Mouse (Mus musculus): ENCODE results near the gene Wipi1. TPM values are rescaled to one million over a fixed set of nuclear protein-coding genes. Genes with fewer than 3 reads are reported as not detected.
"Not testable (repeated sequence)": the region's sequence is repeated elsewhere in the genome, so short reads cannot be mapped to it uniquely, and the experiment has no call there.

The Wipi1 gene
- total RNA-seq (2021) = 10 to 100 TPM; 71.1 to 86.4 TPM
- long read RNA-seq, experiment 1, transcript Wipi1-201 (12 exons, 3,338 nt) = minor isoform, 9 of 44 reads
- long read RNA-seq, experiment 1, transcript Wipi1-202 (13 exons, 2,050 nt) = major isoform, 24 of 44 reads
- long read RNA-seq, experiment 1, partial matches to known transcripts = 8 of 44 reads
- long read RNA-seq, experiment 1, other reads (novel, unspliced or antisense) = 3 of 44 reads
- long read RNA-seq, experiment 2, transcript Wipi1-202 (13 exons, 2,050 nt) = major isoform, 29 of 48 reads
- long read RNA-seq, experiment 2, transcript Wipi1-201 (12 exons, 3,338 nt) = minor isoform, 9 of 48 reads
- long read RNA-seq, experiment 2, partial matches to known transcripts = 7 of 48 reads
- long read RNA-seq, experiment 2, other reads (novel, unspliced or antisense) = 3 of 48 reads

DNA sequence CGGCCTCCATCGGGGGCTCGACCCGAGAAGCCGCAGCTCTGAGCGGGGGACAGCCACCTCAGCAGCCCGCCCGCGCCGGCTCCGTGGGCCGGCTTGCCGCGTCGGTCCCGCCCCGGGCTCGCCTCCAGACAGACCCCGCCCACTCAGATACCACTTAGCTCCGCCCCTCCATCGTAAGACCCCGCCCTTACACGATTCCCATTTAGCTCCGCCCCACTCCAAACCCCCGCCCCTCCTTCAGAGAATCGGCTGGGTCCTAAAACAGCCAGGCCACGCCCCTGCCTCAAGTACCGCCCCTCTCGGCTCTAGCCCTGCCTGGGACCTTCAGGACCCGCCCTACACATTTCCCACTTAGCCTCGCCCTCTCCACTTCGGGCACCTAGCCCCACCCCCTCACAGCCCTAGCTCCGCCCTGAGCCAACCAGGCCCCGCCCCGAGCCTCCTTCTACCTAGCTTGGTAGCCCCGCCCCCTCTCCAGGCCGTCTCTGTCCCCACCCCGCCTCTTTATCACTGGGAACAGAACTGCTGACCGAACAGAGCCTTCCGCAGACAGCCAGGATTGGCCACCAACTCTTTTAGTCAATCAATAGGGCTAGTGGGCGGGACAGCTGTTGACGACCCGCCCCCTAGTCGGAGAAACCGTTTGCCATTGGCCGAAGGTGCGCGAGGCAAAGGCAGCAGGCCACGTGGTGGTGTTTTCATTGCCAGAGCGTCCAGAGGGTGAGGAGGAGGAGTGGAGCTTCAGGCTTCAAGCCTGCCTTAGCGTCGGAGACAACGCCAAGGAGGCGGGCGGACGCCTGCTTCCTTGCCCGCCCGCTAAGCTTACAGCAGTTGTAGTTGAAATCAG is at the start of gene Wipi1:
TSS of gene Wipi1 (minus strand) at position 665 of the 847 bp plus-strand sequence.
- DNase-seq (ENCODE audit: low spot score in 2 of 2) = peak; percentile 96 to 99

DNA sequence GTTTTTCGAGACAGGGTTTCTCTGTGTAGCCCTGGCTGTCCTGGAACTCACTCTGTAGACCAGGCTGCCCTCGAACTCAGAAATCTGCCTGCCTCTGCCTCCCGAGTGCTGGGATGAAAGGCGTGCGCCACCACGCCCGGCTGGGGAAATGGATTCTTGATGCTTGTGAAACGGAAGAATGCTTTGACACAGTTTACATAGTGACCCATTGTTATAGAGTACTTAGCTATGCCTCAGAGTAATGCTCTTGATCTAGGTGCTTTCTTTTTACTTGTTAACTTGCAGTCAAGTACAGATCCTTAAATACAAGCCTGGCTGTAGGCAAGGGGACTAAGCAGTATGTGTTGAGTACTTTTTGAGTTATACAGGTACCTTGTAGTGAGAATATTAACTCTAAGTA is 48.8 kb upstream of the Wipi1 start:
- not testable (repeated sequence) for DNase-seq (ENCODE audit: low spot score in 2 of 2)

DNA sequence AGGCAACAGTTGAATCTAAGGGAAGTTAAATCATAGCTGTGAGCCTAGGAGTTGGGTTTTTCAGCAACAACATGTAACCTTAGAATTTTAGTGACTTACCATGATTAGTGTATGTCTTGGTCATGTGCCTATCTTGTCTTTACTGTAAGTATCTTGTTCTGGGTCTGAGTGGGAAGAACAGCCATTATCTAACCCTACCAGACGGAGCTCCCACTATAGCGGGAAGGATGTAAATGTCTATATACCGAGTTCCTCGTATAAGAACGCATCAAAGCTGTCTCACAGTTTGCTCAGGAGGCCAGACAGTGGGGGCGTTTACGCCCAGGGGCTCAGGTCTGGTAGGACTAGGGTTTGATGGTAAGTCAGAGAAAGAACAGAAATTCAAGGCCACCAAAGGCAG is 44.5 kb upstream of the Wipi1 start:
- DNase-seq (ENCODE audit: low spot score in 2 of 2) = no peak

DNA sequence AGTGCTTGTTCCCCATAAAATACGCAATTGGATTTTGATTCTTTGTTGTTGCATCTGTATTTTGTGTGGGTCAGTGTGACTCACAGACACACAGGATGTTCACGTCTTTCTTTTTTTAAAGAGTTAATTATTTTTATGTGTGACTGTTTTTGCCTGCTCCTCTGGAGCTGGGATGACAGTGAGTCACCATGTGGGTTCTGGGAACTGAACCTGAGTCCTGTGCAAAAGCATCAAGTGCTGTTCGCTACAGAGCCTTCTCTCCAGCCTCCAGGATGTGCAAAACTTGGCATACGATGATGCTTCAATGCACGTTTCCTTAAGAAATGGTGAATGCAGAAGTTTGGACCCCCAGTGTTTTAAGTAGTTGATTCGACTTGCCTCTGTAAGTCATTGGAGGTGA is 42.8 kb upstream of the Wipi1 start:
- no peak for DNase-seq (ENCODE audit: low spot score in 2 of 2)

GRCm38 (mm10) chr11:109653201-109653600 is 41.4 kb upstream of the Wipi1 start:
- DNase-seq (ENCODE audit: low spot score in 2 of 2) = no peak

- no peak for DNase-seq (ENCODE audit: low spot score in 2 of 2)
These were observed 40.7 kb upstream of the Wipi1 start for GRCm38 (mm10) chr11:109652505-109652904.

DNA sequence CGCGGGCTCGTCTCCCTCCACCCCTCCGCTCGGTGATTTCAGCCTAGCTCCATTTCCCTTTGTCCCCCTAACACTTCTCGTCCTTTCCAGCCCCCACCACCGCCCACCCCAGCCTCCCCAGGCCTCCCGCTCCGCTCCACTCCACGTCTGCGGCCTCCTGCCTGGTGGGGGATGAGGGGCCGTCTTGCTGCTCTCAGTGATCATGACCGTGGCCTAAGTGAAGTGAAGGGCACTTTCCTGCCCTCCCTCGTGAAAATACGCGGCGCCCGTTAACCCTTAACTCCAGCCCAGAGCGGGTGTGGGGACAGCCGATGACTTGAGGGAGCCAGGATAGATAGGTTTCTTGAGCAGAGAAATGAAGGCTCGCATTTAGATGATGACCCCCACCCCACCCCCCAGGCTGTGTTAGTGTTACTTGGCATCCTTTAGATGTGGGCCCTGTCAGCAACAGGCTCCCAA is 39.8 kb upstream of the Wipi1 start:
- DNase-seq (ENCODE audit: low spot score in 2 of 2) = peak in 1 of 2 experiments; percentile 30

DNA sequence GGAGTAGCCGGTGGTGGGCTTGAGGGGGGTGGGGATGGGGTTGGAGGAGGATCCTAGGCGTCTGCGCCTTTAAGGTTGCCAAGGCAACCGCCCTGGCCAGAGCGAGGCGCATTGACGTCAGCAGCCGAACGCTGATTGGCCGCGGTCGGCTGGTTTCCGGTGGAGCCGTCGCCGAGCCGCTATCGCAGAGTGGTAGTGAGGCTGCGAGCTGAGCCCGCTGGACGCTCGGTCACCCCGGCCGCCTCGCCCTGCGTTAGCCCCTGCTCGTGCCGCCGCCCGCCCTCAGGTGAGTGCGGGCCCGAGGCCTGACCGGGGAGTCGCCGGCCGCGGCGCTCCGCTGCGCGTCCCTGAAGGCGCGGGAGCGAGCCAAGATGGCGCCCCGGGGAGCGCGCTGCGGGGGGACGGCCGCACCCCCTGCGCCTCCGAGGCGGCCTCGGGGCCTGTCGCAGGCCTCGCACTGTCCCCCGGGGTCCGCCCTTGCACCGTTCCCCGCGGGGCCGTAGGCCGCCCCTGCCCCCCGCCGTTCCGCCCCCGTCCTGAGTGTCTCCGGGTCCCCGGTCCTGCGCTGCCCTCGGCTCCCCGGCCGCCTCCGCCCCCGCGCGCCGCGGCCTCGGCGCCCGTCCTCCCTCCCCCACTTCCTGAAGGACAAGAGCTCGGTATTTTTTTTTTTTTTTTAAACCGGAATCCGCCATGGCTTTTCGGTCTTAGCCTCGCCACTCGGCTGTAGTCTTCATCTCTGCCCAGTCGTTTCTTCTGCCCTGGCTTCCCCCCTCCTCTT is 39.2 kb upstream of the Wipi1 start:
- peak; percentile 84 to 93 for DNase-seq (ENCODE audit: low spot score in 2 of 2)

DNA sequence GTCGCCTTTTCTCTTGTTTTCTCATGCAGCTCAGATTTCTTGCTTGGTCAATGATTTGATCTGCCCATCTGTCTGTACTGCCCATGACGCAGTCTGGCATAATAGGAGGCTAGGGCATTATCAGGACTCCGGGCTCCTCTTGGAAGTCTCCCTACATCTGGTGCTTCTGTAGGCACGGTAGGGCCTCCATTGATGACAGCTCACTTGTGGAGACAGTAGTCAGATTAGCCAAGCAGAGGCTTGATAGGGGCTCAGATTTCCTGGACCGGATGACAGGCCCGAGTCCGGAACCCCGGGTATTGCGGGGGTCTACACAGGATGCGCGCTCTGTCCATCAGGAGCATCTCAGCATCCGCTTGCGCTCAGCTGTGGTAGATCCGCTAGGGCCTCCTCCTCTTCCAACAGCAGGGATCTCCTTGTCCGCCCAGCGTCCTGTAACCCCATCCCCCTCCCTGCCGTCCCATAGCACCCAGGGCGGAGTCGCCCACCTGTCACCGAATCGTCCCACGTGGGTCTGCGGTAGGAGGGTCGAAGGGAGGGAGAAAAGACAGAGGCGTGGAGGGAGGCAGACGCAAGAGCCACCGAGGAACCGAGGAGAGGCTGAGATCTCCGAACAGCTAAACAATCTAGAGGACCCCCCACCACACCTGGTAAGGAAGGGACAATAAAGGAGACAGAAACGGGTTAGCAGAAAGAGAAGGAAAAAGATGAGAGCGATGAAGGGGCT is 38.4 kb upstream of the Wipi1 start:
- DNase-seq (ENCODE audit: low spot score in 2 of 2) = peak; percentile 45 to 77

GRCm38 (mm10) chr11:109649206-109649605 is 37.4 kb upstream of the Wipi1 start, which contains the start of gene Prkar1a:
TSS of gene Prkar1a (plus strand) at chr11:109649405.
- no peak for DNase-seq (ENCODE audit: low spot score in 2 of 2)

- DNase-seq (ENCODE audit: low spot score in 2 of 2) = peak in 1 of 2 experiments; percentile 61
These were observed 36.7 kb upstream of the Wipi1 start for GRCm38 (mm10) chr11:109648510-109648909.

GRCm38 (mm10) chr11:109641498-109642222 is 29.9 kb upstream of the Wipi1 start:
- no peak for DNase-seq (ENCODE audit: low spot score in 2 of 2)

GRCm38 (mm10) chr11:109635871-109636395 is 24.2 kb upstream of the Wipi1 start:
- no peak for DNase-seq (ENCODE audit: low spot score in 2 of 2)

DNA sequence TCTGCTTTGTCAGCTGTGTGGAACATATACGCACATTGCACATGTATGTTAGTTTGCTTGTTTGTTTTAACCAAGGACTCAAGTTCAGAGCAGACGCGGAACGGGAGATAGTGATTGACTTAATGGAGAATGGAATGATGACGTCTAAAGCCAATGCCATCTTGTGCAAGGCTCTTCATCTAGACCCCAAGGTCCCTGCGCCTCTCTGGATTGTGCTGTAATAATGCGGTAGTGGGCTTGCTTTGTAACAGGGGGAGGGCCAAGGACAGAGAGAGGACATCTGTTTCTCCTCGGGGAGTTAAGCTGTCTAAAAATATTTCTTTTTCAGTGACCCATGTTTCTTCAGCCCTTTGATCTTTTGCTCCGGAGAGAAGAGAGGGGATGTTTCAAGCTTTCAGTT is 23.2 kb upstream of the Wipi1 start:
- no peak for DNase-seq (ENCODE audit: low spot score in 2 of 2)

DNA sequence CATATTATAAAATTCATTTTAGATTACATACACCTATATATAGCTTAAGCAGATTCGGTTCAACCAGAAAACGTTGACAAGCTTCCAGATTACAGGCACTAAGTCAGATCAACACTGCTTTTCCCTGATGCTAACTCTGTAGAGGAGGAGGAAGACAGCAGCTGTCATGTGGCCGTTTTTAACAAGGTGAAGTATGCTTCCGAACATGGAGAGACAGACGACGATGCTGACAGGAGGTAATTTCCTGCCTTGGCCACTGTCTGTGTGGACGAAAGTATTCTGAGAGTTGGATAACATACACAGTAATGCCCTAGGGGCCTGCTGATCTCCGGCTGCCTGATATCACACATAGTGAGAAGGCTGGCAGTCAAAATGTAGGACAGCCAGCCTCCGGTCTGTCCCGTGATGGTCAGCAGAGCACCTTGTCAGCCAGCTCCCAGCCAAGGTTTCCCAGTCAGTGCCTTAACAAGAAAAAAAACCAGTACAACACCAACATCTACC is 17.3 kb upstream of the Wipi1 start:
- DNase-seq (ENCODE audit: low spot score in 2 of 2) = no peak

DNA sequence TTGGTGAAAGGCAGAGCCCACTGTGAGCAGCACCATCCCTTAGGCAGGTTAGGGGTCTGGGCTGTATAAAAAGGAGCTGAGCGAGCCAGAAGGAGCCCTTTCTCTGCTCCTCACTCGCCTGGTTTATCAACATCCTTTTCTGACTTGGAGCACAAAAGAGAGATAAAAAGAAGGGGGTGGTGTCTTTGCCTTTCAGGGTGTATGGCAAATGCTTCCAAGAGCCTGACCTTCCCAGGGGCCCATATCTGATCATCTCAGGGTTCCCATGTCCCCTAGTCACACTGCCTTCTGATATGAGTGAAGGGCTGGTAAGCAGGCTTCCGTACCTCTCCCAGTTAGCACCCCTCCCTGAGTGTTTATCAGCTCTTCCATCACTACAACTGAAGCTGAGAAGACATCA is 16.3 kb upstream of the Wipi1 start:
- DNase-seq (ENCODE audit: low spot score in 2 of 2) = no peak

GRCm38 (mm10) chr11:109627648-109628047 is 15.9 kb upstream of the Wipi1 start:
- no peak for DNase-seq (ENCODE audit: low spot score in 2 of 2)

DNA sequence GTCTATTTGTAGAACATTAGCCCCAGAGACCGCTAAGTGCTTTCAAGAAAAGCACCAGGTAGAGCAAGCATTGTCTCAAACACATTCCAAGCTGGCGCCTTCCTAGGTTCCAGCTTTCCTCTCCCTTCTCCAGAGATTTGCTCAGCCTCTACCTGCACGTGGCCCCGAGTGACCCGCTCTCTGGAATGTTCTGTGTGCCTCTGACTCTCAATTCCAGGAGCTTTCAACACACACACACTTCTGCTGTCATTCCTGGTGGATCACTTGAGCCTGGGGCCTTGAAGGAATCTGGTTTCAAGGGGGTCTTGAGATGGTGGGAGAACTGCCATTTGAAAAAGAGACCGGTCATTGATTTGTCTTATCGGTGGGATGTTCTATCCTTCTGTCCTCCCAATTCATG is 11.5 kb upstream of the Wipi1 start:
- DNase-seq (ENCODE audit: low spot score in 2 of 2) = no peak

GRCm38 (mm10) chr11:109622518-109623037 is 10.8 kb upstream of the Wipi1 start:
- no peak for DNase-seq (ENCODE audit: low spot score in 2 of 2)

Data from gastrocnemius, postnatal 4 days (tissue).